Mouse (Mus musculus): ENCODE data around the gene Ccnt1. TPM values are rescaled to one million over a fixed set of nuclear protein-coding genes. Genes with fewer than 3 reads are reported as not detected.

Ccnt1 gene
- polyA plus RNA-seq, 1 experiment from 2014 or later = 67.8 TPM

- no peak overlapping the region for H3K4me2 ChIP-seq (replicated peaks; ENCODE audit: low read depth, low read length)
- H3K27ac ChIP-seq (ENCODE audit: low read depth, low read length) = no peak overlapping the region
- H3K9ac ChIP-seq (ENCODE audit: low read depth, low read length) = no peak overlapping the region
- WGBS = 17% methylated on average over 18 of the region's 18 CpGs
- no peaks in the 10 kb centered on the region for H3K9me3 ChIP-seq (ENCODE audit: control insufficient read depth, low read length)
- H3K27me3 ChIP-seq (ENCODE audit: control insufficient read depth, insufficient read depth, low read length) = no peaks in the 10 kb centered on the region
- ATAC-seq (ENCODE audit: low FRiP score) (no peak), DNase-seq (ENCODE audit: low spot score) (peak; percentile 84)
- no peak overlapping the region for H3K4me3 ChIP-seq (ENCODE audit: low read depth, low read length)
- no peaks in the 10 kb centered on the region for H3K36me3 ChIP-seq (ENCODE audit: control insufficient read depth, insufficient read depth, low read length)
- H3K4me1 ChIP-seq (replicated peaks; ENCODE audit: control insufficient read depth, insufficient read depth, low read length) = no peaks in the 10 kb centered on the region
These were observed 66.2 kb downstream of the Ccnt1 start for GRCm38 (mm10) chr15:98504514-98504913.

DNA sequence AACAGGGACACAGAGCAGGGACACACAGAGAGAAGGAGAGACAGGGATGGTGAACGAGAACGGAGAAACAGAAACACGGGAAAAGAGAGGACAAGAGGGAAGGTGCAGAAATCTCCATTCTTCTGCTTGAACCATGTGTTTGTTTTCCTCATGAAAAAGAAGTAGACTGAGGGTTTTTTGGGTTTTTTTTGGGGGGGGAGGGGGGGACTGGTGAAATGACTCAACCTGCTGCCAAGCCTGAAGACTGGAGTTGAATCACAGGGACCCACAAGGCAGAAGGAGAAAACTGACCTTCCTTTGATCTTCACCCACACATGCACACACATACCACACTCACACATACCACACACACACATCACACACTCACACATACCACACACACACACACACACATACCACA is 67.4 kb downstream of the Ccnt1 start:
- Histone ChIP-seq H3K4me2 (replicated peaks; ENCODE audit: low read depth, low read length) (no peak overlapping the region), H3K4me3 (ENCODE audit: low read depth, low read length) (no peak overlapping the region), H3K36me3 (ENCODE audit: control insufficient read depth, insufficient read depth, low read length) (no peaks in the 10 kb centered on the region), H3K27ac (ENCODE audit: low read depth, low read length) (no peak overlapping the region), H3K9me3 (ENCODE audit: control insufficient read depth, low read length) (no peaks in the 10 kb centered on the region), H3K4me1 (replicated peaks; ENCODE audit: control insufficient read depth, insufficient read depth, low read length) (no peaks in the 10 kb centered on the region), H3K9ac (ENCODE audit: low read depth, low read length) (no peak overlapping the region), H3K27me3 (ENCODE audit: control insufficient read depth, insufficient read depth, low read length) (no peaks in the 10 kb centered on the region)
- WGBS = 90% methylated on average over 3 of the region's 3 CpGs
- DNase-seq (ENCODE audit: low spot score) = no peak
- ATAC-seq (ENCODE audit: low FRiP score) = no peak

GRCm38 (mm10) chr15:98497631-98498030 is 73.1 kb downstream of the Ccnt1 start:
- Histone ChIP-seq H3K27ac (ENCODE audit: low read depth, low read length) (no peak overlapping the region), H3K9ac (ENCODE audit: low read depth, low read length) (no peak overlapping the region), H3K36me3 (ENCODE audit: control insufficient read depth, insufficient read depth, low read length) (no peaks in the 10 kb centered on the region), H3K4me3 (ENCODE audit: low read depth, low read length) (no peak overlapping the region), H3K27me3 (ENCODE audit: control insufficient read depth, insufficient read depth, low read length) (no peaks in the 10 kb centered on the region), H3K9me3 (ENCODE audit: control insufficient read depth, low read length) (no peaks in the 10 kb centered on the region), H3K4me2 (replicated peaks; ENCODE audit: low read depth, low read length) (no peak overlapping the region), H3K4me1 (replicated peaks; ENCODE audit: control insufficient read depth, insufficient read depth, low read length) (no peaks in the 10 kb centered on the region)
- DNase-seq (ENCODE audit: low spot score) = no peak
- WGBS = 85% methylated on average over 17 of the region's 17 CpGs
- no peak for ATAC-seq (ENCODE audit: low FRiP score)

DNA sequence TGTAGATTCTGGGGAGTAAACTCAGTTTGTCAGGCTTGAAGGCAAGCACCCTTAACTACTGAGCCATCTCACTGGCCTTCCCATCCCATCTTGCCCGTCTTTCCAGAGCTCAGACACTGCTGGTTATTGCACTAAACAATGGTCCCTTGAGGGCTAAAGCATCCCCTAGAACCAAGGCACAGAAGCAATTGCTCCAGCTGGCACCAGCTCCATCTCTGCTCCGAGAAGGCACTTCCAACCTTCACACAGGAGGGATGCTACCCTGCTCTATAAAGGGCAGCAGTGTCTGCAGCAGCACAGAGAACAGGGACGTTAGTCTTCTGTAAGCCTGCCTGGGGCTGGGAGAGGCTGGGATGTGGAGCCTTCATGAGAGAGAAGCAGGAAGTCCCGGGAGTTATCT is 78.6 kb downstream of the Ccnt1 start, which contains the start of gene Olfr279:
Gene Olfr279 (plus strand): TSS at position 301 of the 400 bp plus-strand sequence.
- Histone ChIP-seq H3K27me3 (ENCODE audit: control insufficient read depth, insufficient read depth, low read length) (no peaks in the 10 kb centered on the region), H3K4me3 (ENCODE audit: low read depth, low read length) (no peak within 1 kb of the TSS), H3K36me3 (ENCODE audit: control insufficient read depth, insufficient read depth, low read length) (no peaks in the 10 kb centered on the region), H3K4me1 (replicated peaks; ENCODE audit: control insufficient read depth, insufficient read depth, low read length) (no peaks in the 10 kb centered on the region), H3K27ac (ENCODE audit: low read depth, low read length) (no peak within 1 kb of the TSS), H3K4me2 (replicated peaks; ENCODE audit: low read depth, low read length) (no peak within 1 kb of the TSS), H3K9ac (ENCODE audit: low read depth, low read length) (no peak within 1 kb of the TSS), H3K9me3 (ENCODE audit: control insufficient read depth, low read length) (no peaks in the 10 kb centered on the region)
- no peak for DNase-seq (ENCODE audit: low spot score)
- 69% methylated on average over 4 of the region's 4 CpGs for WGBS
- no peak for ATAC-seq (ENCODE audit: low FRiP score)

DNA sequence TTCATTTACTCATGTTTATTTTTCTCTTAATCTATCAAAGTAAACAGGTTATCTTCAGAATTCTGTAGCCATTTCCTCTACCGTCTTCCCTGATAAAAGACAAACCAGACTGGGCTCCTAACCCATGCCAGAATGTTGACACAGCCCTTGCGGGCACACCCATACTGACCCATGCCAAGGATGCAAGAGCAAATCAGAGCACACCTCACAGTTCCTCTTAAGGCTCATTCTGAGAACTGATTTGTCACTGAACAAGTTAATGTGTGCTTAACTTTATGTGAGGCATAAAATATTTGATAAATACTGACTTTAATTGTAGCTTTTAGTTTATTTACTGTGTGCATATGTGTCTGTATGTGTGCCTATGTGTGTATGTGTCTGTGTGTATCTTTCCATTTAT is 79.4 kb downstream of the Ccnt1 start:
- Histone ChIP-seq H3K4me2 (replicated peaks; ENCODE audit: low read depth, low read length) (no peak overlapping the region), H3K27ac (ENCODE audit: low read depth, low read length) (no peak overlapping the region), H3K4me1 (replicated peaks; ENCODE audit: control insufficient read depth, insufficient read depth, low read length) (no peaks in the 10 kb centered on the region), H3K4me3 (ENCODE audit: low read depth, low read length) (no peak overlapping the region), H3K9me3 (ENCODE audit: control insufficient read depth, low read length) (no peaks in the 10 kb centered on the region), H3K27me3 (ENCODE audit: control insufficient read depth, insufficient read depth, low read length) (no peaks in the 10 kb centered on the region), H3K9ac (ENCODE audit: low read depth, low read length) (no peak overlapping the region), H3K36me3 (ENCODE audit: control insufficient read depth, insufficient read depth, low read length) (no peaks in the 10 kb centered on the region)
- ATAC-seq (ENCODE audit: low FRiP score) = no peak
- WGBS = 90% methylated on average over 2 of the region's 2 CpGs
- DNase-seq (ENCODE audit: low spot score) = no peak

Other genes with a start within 250 kb of the Ccnt1 start
- not detected in 2 replicates for gene Olfr284, start 229.9 kb downstream of the Ccnt1 start, polyA plus RNA-seq (2014; fragmentation: Nextera tagmentation; extraction: Ambion mirVana)
- not detected in 2 replicates for gene Olfr283, start 190.0 kb downstream of the Ccnt1 start, polyA plus RNA-seq (2014; fragmentation: Nextera tagmentation; extraction: Ambion mirVana)
- gene Olfr282, start 139.7 kb downstream of the Ccnt1 start, polyA plus RNA-seq (2014; fragmentation: Nextera tagmentation; extraction: Ambion mirVana) = not detected in 2 replicates
- not detected in 2 replicates for gene Olfr281, start 118.3 kb downstream of the Ccnt1 start, polyA plus RNA-seq (2014; fragmentation: Nextera tagmentation; extraction: Ambion mirVana)
- gene OR5BS1P, start 101.0 kb downstream of the Ccnt1 start, polyA plus RNA-seq (2014; fragmentation: Nextera tagmentation; extraction: Ambion mirVana) = not detected in 2 replicates
- gene Lalba, start 88.2 kb downstream of the Ccnt1 start, polyA plus RNA-seq (2014; fragmentation: Nextera tagmentation; extraction: Ambion mirVana) = not detected in 2 replicates
- not detected in 2 replicates for gene Olfr279, start 78.5 kb downstream of the Ccnt1 start, polyA plus RNA-seq (2014; fragmentation: Nextera tagmentation; extraction: Ambion mirVana)
- gene Kansl2, start 36.7 kb downstream of the Ccnt1 start, polyA plus RNA-seq (2014; fragmentation: Nextera tagmentation; extraction: Ambion mirVana) = 127 and 132 TPM in 2 replicates
- not detected in 2 replicates for gene 4930415O20Rik, start 81 bp upstream of the Ccnt1 start, polyA plus RNA-seq (2014; fragmentation: Nextera tagmentation; extraction: Ambion mirVana)
- 12.4 and 17.3 TPM in 2 replicates for gene Adcy6, start 39.2 kb upstream of the Ccnt1 start, polyA plus RNA-seq (2014; fragmentation: Nextera tagmentation; extraction: Ambion mirVana)
- gene Cacnb3, start 59.9 kb upstream of the Ccnt1 start, polyA plus RNA-seq (2014; fragmentation: Nextera tagmentation; extraction: Ambion mirVana) = 41.3 and 42.9 TPM in 2 replicates
- 21.7 and 33.0 TPM in 2 replicates for gene Ddx23, start 92.0 kb upstream of the Ccnt1 start, polyA plus RNA-seq (2014; fragmentation: Nextera tagmentation; extraction: Ambion mirVana)
- 5.2 and 5.9 TPM in 2 replicates for gene Rnd1, start 106.5 kb upstream of the Ccnt1 start, polyA plus RNA-seq (2014; fragmentation: Nextera tagmentation; extraction: Ambion mirVana)
- gene Ccdc65, start 137.3 kb upstream of the Ccnt1 start, polyA plus RNA-seq (2014; fragmentation: Nextera tagmentation; extraction: Ambion mirVana) = 2.4 and 3.0 TPM in 2 replicates
- gene Fkbp11, start 157.3 kb upstream of the Ccnt1 start, polyA plus RNA-seq (2014; fragmentation: Nextera tagmentation; extraction: Ambion mirVana) = 13.0 and 15.5 TPM in 2 replicates
- 32.3 and 33.2 TPM in 2 replicates for gene Arf3, start 192.3 kb upstream of the Ccnt1 start, polyA plus RNA-seq (2014; fragmentation: Nextera tagmentation; extraction: Ambion mirVana)
- 0.54 and 0.57 TPM in 2 replicates for gene Wnt10b, start 207.2 kb upstream of the Ccnt1 start, polyA plus RNA-seq (2014; fragmentation: Nextera tagmentation; extraction: Ambion mirVana)
- gene Wnt1, start 218.9 kb upstream of the Ccnt1 start, polyA plus RNA-seq (2014; fragmentation: Nextera tagmentation; extraction: Ambion mirVana) = 8.0 and 9.5 TPM in 2 replicates
- 0.35 and 0.60 TPM in 2 replicates for gene Ddn, start 238.6 kb upstream of the Ccnt1 start, polyA plus RNA-seq (2014; fragmentation: Nextera tagmentation; extraction: Ambion mirVana)

Data from hindbrain, embryonic 11.5 days (tissue).